Mouse (Mus musculus): ENCODE results near the gene Angptl2.

DNA sequence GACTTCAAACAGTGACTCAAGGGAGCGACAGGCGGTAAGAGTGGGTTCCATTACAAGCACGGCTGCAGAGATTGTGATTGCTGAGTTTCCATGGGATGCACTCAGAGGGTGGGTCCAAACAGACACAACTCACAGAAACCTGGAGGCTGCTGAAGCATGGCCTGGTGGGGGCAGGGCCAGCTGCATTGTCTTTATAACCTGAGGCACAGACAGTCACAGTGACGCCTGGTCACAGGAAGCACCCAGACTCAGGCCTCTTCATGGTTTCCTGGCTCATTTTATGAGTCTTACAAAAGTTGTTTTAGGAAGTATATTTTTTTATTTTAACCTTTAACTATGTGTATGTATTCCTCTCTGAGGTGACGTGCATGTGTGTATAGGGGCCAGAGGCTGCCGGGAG lies 46.4 kb upstream of the Angptl2 start:
- no peak for TF ChIP-seq GATA1 (IDR thresholded peaks at IDR 0.05; ENCODE audit: low read length)
- TF ChIP-seq TAL1 (IDR thresholded peaks at IDR 0.05; ENCODE audit: low read length): no peak

Data from erythroblast, embryonic 14.5 days (primary cell).